Mouse (Mus musculus) megakaryocyte-erythroid progenitor cell, adult 5 weeks (primary cell): ENCODE data around the gene Mgat4d. TPM values are rescaled to one million over a fixed set of nuclear protein-coding genes. Genes with fewer than 3 reads are reported as not detected.

ENCODE experiments used
- polyA plus RNA-seq: library from polyadenylated mRNA; stranded (reverse); fragments of >175 nt; gene quantifications from 2 replicates; pipeline ENCODE4 v1.2.3, GENCODE M21; 2012

The Mgat4d gene
- polyA plus RNA-seq = not detected in 2 replicates

GRCm38 (mm10) chr8:83348263-83348662 lies at the start of gene Mgat4d:
Mgat4d (plus strand) TSS chr8:83348471.

GRCm38 (mm10) chr8:83331899-83332697 lies 16.2 kb upstream of the Mgat4d start, which contains the start of gene Elmod2:
Elmod2 (minus strand) TSS chr8:83332486.

DNA sequence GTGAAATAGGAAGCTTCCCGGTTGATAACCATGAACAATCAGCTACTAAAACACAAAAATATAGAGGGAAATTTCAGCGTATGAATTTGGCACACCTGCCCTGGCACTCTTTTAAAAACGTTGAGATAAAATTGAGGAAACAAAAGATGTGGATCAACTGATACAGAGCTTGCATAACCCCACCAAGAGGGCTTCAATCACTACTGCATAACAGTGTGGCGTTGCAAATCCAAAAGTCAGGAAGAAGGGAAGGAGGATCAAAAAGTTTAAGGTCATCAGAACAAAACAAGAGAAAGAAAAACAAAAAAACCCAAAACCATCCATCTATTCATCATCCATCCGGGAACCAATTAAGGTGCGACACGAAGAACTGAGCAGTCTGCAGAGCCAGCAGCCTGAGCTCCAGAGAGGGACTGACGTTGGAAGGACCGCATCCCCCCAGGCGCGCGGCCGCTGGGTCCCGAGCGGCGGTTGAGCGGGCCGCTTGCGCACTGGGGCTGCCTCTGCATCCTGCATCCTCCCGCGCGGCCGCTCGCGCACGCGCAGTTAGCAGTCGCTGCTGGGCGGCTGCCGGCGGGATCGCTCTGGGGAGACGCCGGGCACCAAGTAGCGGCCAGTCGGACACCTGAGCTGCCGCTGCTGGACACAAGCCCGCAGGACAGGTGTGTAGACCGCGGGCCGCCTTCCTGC lies 41.2 kb downstream of the Mgat4d start, which contains the start of gene Clgn:
Gene Clgn (plus strand): TSS at position 552 of the 690 bp plus-strand sequence.

Other genes with a start within 250 kb of the Mgat4d start
- gene Tbc1d9, start 183.1 kb upstream of the Mgat4d start, polyA plus RNA-seq = 1.6 and 2.1 TPM in 2 replicates
- 0.14 and 0.57 TPM in 2 replicates for gene Gm10645, start 182.3 kb upstream of the Mgat4d start, polyA plus RNA-seq
- not detected in 2 replicates for gene Ucp1, start 58.1 kb upstream of the Mgat4d start, polyA plus RNA-seq
- 0.16 and 0.36 TPM in 2 replicates for gene Elmod2, start 16.0 kb upstream of the Mgat4d start, polyA plus RNA-seq
- 0.06 TPM in 1 of 2 replicates, not detected in the other for gene Clgn, start 41.4 kb downstream of the Mgat4d start, polyA plus RNA-seq
- 7.6 and 9.0 TPM in 2 replicates for gene Scoc, start 109.9 kb downstream of the Mgat4d start, polyA plus RNA-seq
- gene Olfr370, start 187.3 kb downstream of the Mgat4d start, polyA plus RNA-seq = not detected in 2 replicates
- gene Ndufb7, start 218.2 kb downstream of the Mgat4d start, polyA plus RNA-seq = 459 and 524 TPM in 2 replicates